Mouse (Mus musculus): ENCODE data around the gene Dhrs7b. TPM values are rescaled to one million over a fixed set of nuclear protein-coding genes. Genes with fewer than 3 reads are reported as not detected.

Gene Dhrs7b
- 70.8 and 71.3 TPM in 2 replicates for polyA plus RNA-seq (2015; fragmentation: Nextera tagmentation; extraction: Ambion mirVana)

DNA sequence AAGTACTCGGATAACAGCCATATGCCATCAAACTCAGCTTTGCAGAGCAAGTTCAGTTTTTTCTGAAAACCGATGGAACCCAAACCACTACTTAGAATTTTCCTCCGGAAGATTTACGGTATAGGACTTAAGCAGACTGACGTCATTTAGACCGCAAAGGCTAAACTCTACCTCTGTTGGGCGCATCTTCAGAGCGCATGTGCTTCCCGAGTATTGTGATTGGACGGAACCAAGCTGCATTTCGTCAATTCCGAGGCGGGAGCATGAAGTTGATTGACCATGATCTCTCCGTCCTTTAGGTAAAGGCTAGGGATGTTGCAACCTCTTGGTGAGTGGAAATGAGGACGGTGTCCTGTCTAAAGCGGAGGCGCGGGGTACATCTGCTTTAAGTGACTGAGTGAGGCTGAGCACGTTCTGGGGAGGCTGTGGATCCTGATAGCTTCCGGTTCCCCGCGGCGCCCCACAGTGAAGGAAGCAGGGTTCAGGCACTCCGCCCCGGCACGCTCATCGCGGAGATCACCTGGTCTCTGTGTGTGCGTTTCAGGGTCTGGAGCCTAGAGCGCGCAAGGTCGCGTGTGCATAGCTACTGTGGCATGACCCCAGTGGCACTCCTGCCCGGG is at the start of gene Dhrs7b:
TSS of gene Dhrs7b (plus strand) at position 199 of the 620 bp plus-strand sequence.
- Histone ChIP-seq H3K4me3 (ENCODE audit: low read length) (peak within 1 kb of the TSS; percentile 79), H3K9ac (ENCODE audit: low read depth, low read length) (peak within 1 kb of the TSS; percentile 78), H3K4me2 (ENCODE audit: low read depth, low read length) (peak within 1 kb of the TSS; percentile 87), H3K27ac (ENCODE audit: low read length) (peak within 1 kb of the TSS; percentile 83), H3K36me3 (ENCODE audit: control insufficient read depth, insufficient read depth, low read length) (peaks cover 3% of the 10 kb centered on the region; the same call in 1 of the 2 replicates), H3K4me1 (ENCODE audit: control insufficient read depth, insufficient read depth, low read length) (peaks cover 8% of the 10 kb centered on the region), H3K9me3 (ENCODE audit: control insufficient read depth, low read length) (no peaks in the 10 kb centered on the region), H3K27me3 (replicated peaks; ENCODE audit: control insufficient read depth, insufficient read depth, low read length) (no peaks in the 10 kb centered on the region)
- ATAC-seq = peak; percentile 97
- WGBS = under 1% methylated on average over 34 of the region's 34 CpGs

GRCm38 (mm10) chr11:60784179-60784922 is 46.1 kb upstream of the Dhrs7b start:
- Histone ChIP-seq H3K4me3 (ENCODE audit: low read length) (no peak overlapping the region), H3K4me1 (ENCODE audit: control insufficient read depth, insufficient read depth, low read length) (peaks cover 29% of the 10 kb centered on the region), H3K27ac (ENCODE audit: low read length) (no peak overlapping the region), H3K4me2 (ENCODE audit: low read depth, low read length) (no peak overlapping the region), H3K27me3 (replicated peaks; ENCODE audit: control insufficient read depth, insufficient read depth, low read length) (no peaks in the 10 kb centered on the region), H3K9ac (ENCODE audit: low read depth, low read length) (no peak overlapping the region), H3K9me3 (ENCODE audit: control insufficient read depth, low read length) (no peaks in the 10 kb centered on the region), H3K36me3 (ENCODE audit: control insufficient read depth, insufficient read depth, low read length) (peaks cover 17% of the 10 kb centered on the region)
- 89% methylated on average over 8 of the region's 8 CpGs for WGBS
- no peak for ATAC-seq

GRCm38 (mm10) chr11:60787595-60787994 is 42.8 kb upstream of the Dhrs7b start:
- H3K4me2 ChIP-seq (ENCODE audit: low read depth, low read length) = no peak overlapping the region
- H3K9ac ChIP-seq (ENCODE audit: low read depth, low read length) = no peak overlapping the region
- no peak overlapping the region for H3K4me3 ChIP-seq (ENCODE audit: low read length)
- WGBS = 54% methylated on average over 1 of the region's 1 CpGs
- no peak for ATAC-seq
- H3K27me3 ChIP-seq (replicated peaks; ENCODE audit: control insufficient read depth, insufficient read depth, low read length) = no peaks in the 10 kb centered on the region
- H3K4me1 ChIP-seq (ENCODE audit: control insufficient read depth, insufficient read depth, low read length) = no peaks in the 10 kb centered on the region
- no peaks in the 10 kb centered on the region for H3K9me3 ChIP-seq (ENCODE audit: control insufficient read depth, low read length)
- H3K27ac ChIP-seq (ENCODE audit: low read length) = no peak overlapping the region
- peaks cover 17% of the 10 kb centered on the region for H3K36me3 ChIP-seq (ENCODE audit: control insufficient read depth, insufficient read depth, low read length)

- no peaks in the 10 kb centered on the region for H3K27me3 ChIP-seq (replicated peaks; ENCODE audit: control insufficient read depth, insufficient read depth, low read length)
- no peak for ATAC-seq
- H3K27ac ChIP-seq (ENCODE audit: low read length) = no peak overlapping the region
- no peak overlapping the region for H3K4me2 ChIP-seq (ENCODE audit: low read depth, low read length)
- no peak overlapping the region for H3K4me3 ChIP-seq (ENCODE audit: low read length)
- no peak overlapping the region for H3K9ac ChIP-seq (ENCODE audit: low read depth, low read length)
- peaks cover 13% of the 10 kb centered on the region for H3K36me3 ChIP-seq (ENCODE audit: control insufficient read depth, insufficient read depth, low read length)
- WGBS = 79% methylated on average over 2 of the region's 2 CpGs
- H3K9me3 ChIP-seq (ENCODE audit: control insufficient read depth, low read length) = no peaks in the 10 kb centered on the region
- no peaks in the 10 kb centered on the region for H3K4me1 ChIP-seq (ENCODE audit: control insufficient read depth, insufficient read depth, low read length)
Measured at GRCm38 (mm10) chr11:60790472-60790871, 40.0 kb upstream of the Dhrs7b start.

GRCm38 (mm10) chr11:60796342-60796741 is 34.1 kb upstream of the Dhrs7b start:
- no peaks in the 10 kb centered on the region for H3K4me1 ChIP-seq (ENCODE audit: control insufficient read depth, insufficient read depth, low read length)
- peaks cover 11% of the 10 kb centered on the region for H3K36me3 ChIP-seq (ENCODE audit: control insufficient read depth, insufficient read depth, low read length)
- no peak overlapping the region for H3K4me2 ChIP-seq (ENCODE audit: low read depth, low read length)
- 86% methylated on average over 11 of the region's 11 CpGs for WGBS
- no peaks in the 10 kb centered on the region for H3K9me3 ChIP-seq (ENCODE audit: control insufficient read depth, low read length)
- H3K4me3 ChIP-seq (ENCODE audit: low read length) = no peak overlapping the region
- ATAC-seq = no peak
- no peak overlapping the region for H3K9ac ChIP-seq (ENCODE audit: low read depth, low read length)
- no peaks in the 10 kb centered on the region for H3K27me3 ChIP-seq (replicated peaks; ENCODE audit: control insufficient read depth, insufficient read depth, low read length)
- no peak overlapping the region for H3K27ac ChIP-seq (ENCODE audit: low read length)

DNA sequence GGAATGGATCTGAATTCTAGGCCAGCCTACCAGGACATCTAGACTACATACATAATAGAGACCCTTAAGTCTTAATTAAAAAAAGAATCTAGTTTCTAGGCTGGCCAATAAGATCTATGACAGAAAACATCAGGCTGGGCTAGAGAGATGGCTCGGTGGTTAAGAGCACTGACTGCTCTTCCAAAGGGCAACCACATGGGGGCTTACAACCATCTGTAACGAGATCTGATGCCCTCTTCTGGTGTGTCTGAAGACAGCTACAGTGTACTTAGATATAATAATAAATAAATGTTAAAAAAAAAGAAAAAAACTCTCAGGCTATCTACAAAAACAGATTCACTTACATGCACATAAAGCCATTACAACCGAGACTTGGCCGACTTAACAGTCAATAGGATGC is 30.5 kb upstream of the Dhrs7b start:
- no peaks in the 10 kb centered on the region for H3K4me1 ChIP-seq (ENCODE audit: control insufficient read depth, insufficient read depth, low read length)
- no peaks in the 10 kb centered on the region for H3K9me3 ChIP-seq (ENCODE audit: control insufficient read depth, low read length)
- H3K27me3 ChIP-seq (replicated peaks; ENCODE audit: control insufficient read depth, insufficient read depth, low read length) = no peaks in the 10 kb centered on the region
- no peak overlapping the region for H3K27ac ChIP-seq (ENCODE audit: low read length)
- ATAC-seq = no peak
- H3K4me3 ChIP-seq (ENCODE audit: low read length) = no peak overlapping the region
- H3K36me3 ChIP-seq (ENCODE audit: control insufficient read depth, insufficient read depth, low read length) = peaks cover 13% of the 10 kb centered on the region; the same call in 1 of the 2 replicates
- H3K4me2 ChIP-seq (ENCODE audit: low read depth, low read length) = no peak overlapping the region
- 90% methylated on average over 4 of the region's 4 CpGs for WGBS
- no peak overlapping the region for H3K9ac ChIP-seq (ENCODE audit: low read depth, low read length)

DNA sequence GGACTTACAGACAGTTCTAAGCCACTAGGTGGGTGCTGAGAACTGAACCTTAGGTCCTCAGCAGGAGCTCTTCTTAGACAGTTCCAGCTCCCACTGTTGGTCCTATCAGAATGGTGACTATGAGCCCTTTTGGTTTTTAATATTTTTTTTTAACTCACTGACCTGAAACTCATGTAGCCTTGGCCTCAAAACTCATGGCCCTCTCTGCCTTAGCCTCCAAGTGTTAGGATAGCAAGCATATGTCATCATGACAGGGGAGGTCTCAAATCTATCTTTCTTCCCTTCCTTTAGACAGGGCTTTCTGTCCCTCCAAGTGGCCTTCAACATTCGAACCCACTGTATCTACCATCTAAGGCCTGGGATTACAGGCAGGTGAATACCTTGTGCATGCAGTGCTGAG is 29.5 kb upstream of the Dhrs7b start:
- H3K4me2 ChIP-seq (ENCODE audit: low read depth, low read length) = no peak overlapping the region
- H3K9me3 ChIP-seq (ENCODE audit: control insufficient read depth, low read length) = no peaks in the 10 kb centered on the region
- ATAC-seq = no peak
- WGBS = 82% methylated on average over 1 of the region's 1 CpGs
- H3K4me1 ChIP-seq (ENCODE audit: control insufficient read depth, insufficient read depth, low read length) = no peaks in the 10 kb centered on the region
- H3K9ac ChIP-seq (ENCODE audit: low read depth, low read length) = no peak overlapping the region
- H3K4me3 ChIP-seq (ENCODE audit: low read length) = no peak overlapping the region
- H3K27me3 ChIP-seq (replicated peaks; ENCODE audit: control insufficient read depth, insufficient read depth, low read length) = no peaks in the 10 kb centered on the region
- no peak overlapping the region for H3K27ac ChIP-seq (ENCODE audit: low read length)
- H3K36me3 ChIP-seq (ENCODE audit: control insufficient read depth, insufficient read depth, low read length) = peaks cover 13% of the 10 kb centered on the region; the same call in 1 of the 2 replicates

DNA sequence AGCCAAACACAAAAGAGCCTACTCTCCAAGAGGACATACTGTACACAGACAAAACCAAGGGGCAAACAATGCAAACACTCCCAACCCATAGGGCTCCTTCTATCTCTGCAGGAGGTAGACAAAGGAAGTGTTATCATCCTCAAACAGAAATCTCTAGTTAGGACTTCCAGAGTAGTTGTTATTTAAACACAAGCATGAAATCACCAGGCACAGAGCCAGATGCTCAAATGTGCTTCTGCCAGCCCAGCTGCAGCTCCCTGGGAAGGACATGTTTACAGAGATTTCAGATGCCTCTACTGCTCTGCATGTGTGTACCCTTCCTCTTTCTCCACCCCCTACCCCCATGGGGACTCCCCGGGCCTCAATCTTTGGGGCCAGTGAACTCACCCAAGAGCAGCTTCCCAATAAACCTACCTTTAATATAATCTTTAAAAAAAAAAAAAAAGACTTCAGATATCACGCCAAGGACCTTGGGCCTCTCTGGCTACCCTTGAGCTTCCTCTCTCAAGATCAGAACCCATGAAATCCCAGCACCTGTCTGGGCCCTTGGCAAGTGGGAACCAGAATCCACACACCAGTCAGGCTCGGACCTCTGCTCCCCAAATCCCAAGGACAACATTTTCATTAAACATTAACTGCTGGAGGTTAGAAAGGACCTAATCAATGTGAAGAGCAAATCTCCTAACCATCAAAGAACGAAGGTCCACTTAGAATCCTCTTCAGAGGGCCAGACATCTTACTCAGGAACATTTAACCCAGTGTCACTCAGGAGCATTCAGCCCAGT is 22.0 kb upstream of the Dhrs7b start:
- Histone ChIP-seq H3K27me3 (replicated peaks; ENCODE audit: control insufficient read depth, insufficient read depth, low read length) (no peaks in the 10 kb centered on the region), H3K9ac (ENCODE audit: low read depth, low read length) (0 out of 2 replicates have a peak overlapping the region, but pooled peaks have one; percentile 10), H3K4me2 (ENCODE audit: low read depth, low read length) (peak overlapping the region; percentile 74), H3K4me3 (ENCODE audit: low read length) (peak overlapping the region; percentile 54), H3K9me3 (ENCODE audit: control insufficient read depth, low read length) (no peaks in the 10 kb centered on the region), H3K36me3 (ENCODE audit: control insufficient read depth, insufficient read depth, low read length) (no peaks in the 10 kb centered on the region), H3K4me1 (ENCODE audit: control insufficient read depth, insufficient read depth, low read length) (peaks cover 17% of the 10 kb centered on the region), H3K27ac (ENCODE audit: low read length) (peak overlapping the region; percentile 52)
- no peak for ATAC-seq
- WGBS = 39% methylated on average over 4 of the region's 4 CpGs

DNA sequence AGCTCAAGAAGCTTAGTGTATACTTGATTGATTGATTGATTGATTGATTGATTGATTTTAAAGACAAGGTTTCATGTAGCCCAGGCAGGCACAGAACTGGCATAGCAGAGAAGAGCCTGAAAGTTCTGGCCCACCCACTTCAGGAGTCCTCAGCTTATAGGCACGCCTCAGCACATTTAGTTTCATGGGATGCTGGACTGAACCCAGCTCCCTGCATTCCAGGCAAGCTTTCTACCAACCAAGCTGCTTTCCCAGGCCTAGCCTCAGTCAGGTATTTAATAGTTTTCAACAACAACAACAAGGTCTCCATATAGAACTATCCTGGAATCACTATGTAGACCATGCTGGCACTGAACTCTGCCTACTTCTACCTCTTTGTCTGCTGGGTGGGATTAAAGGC is 20.9 kb upstream of the Dhrs7b start:
- Histone ChIP-seq H3K4me2 (ENCODE audit: low read depth, low read length) (peak overlapping the region; percentile 74), H3K27me3 (replicated peaks; ENCODE audit: control insufficient read depth, insufficient read depth, low read length) (no peaks in the 10 kb centered on the region), H3K4me3 (ENCODE audit: low read length) (peak overlapping the region; percentile 54), H3K9ac (ENCODE audit: low read depth, low read length) (peak overlapping the region; percentile 57; the same call in 1 of the 2 replicates), H3K36me3 (ENCODE audit: control insufficient read depth, insufficient read depth, low read length) (no peaks in the 10 kb centered on the region), H3K4me1 (ENCODE audit: control insufficient read depth, insufficient read depth, low read length) (peaks cover 17% of the 10 kb centered on the region), H3K27ac (ENCODE audit: low read length) (peak overlapping the region; percentile 75), H3K9me3 (ENCODE audit: control insufficient read depth, low read length) (no peaks in the 10 kb centered on the region)
- no peak for ATAC-seq
- 45% methylated on average over 1 of the region's 1 CpGs for WGBS
